Mouse (Mus musculus): Measurements from ENCODE around the gene Mme. TPM values are rescaled to one million over a fixed set of nuclear protein-coding genes. Genes with fewer than 3 reads are reported as not detected.

Gene Mme
- total RNA-seq, 1 experiment from 2014 or later: 26.4 TPM

- no peak for DNase-seq
Measured at GRCm38 (mm10) chr3:63350704-63351103, 109.4 kb downstream of the Mme start.

GRCm38 (mm10) chr3:63351680-63352260 is 110.4 kb downstream of the Mme start:
- DNase-seq: no peak

- DNase-seq: no peak
Measured at GRCm38 (mm10) chr3:63359512-63359911, 118.2 kb downstream of the Mme start.

- no peak for DNase-seq
Measured at GRCm38 (mm10) chr3:63384989-63385388, 143.7 kb downstream of the Mme start.

GRCm38 (mm10) chr3:63390774-63391173 is 149.4 kb downstream of the Mme start:
- DNase-seq: no peak

- DNase-seq: no peak
Measured at GRCm38 (mm10) chr3:63391348-63391747, 150.0 kb downstream of the Mme start.

- DNase-seq: no peak
Measured at GRCm38 (mm10) chr3:63394424-63394941, 153.1 kb downstream of the Mme start.

- no peak for DNase-seq
Measured at GRCm38 (mm10) chr3:63398171-63398570, 156.8 kb downstream of the Mme start.

GRCm38 (mm10) chr3:63406438-63406837 is 165.1 kb downstream of the Mme start:
- no peak for DNase-seq

GRCm38 (mm10) chr3:63411006-63411405 is 169.7 kb downstream of the Mme start:
- DNase-seq: no peak

- no peak for DNase-seq
Measured at GRCm38 (mm10) chr3:63412220-63412937, 171.0 kb downstream of the Mme start.

GRCm38 (mm10) chr3:63413046-63413911 is 171.9 kb downstream of the Mme start:
- no peak for DNase-seq

- peak; percentile 11 for DNase-seq
Measured at GRCm38 (mm10) chr3:63417284-63417683, 175.9 kb downstream of the Mme start.

- DNase-seq: no peak
Measured at GRCm38 (mm10) chr3:63417758-63418157, 176.4 kb downstream of the Mme start.

GRCm38 (mm10) chr3:63423552-63423951 is 182.2 kb downstream of the Mme start:
- DNase-seq: no peak

Other genes starting within 250 kb of the Mme start
- not detected in 2 replicates for gene Gm34302, start 242.3 kb downstream of the Mme start, total RNA-seq (2021)